Mouse (Mus musculus): Measurements from ENCODE around the gene Rdh16f1. TPM values are rescaled to one million over a fixed set of nuclear protein-coding genes. Genes with fewer than 3 reads are reported as not detected.

The Rdh16f1 gene
- polyA plus RNA-seq, 1 experiment from 2014 or later = not detected

GRCm38 (mm10) chr10:127739661-127740161, 19.9 kb upstream of the Rdh16f1 start:
- peak overlapping the region; percentile 71 for H3K4me2 ChIP-seq (ENCODE audit: low read depth, low read length, severe bottlenecking)
- peak; percentile 79 for DNase-seq (ENCODE audit: low spot score)
- H3K27ac ChIP-seq (ENCODE audit: low read depth, low read length) = peak overlapping the region; percentile 58
- under 1% methylated on average over 53 of the region's 55 CpGs for WGBS
- peak overlapping the region; percentile 94 for H3K9ac ChIP-seq (ENCODE audit: low read length)
- peak overlapping the region; percentile 97 for H3K4me3 ChIP-seq (ENCODE audit: low read depth, low read length)
- H3K27me3 ChIP-seq (ENCODE audit: control insufficient read depth, insufficient read depth, low read length) = no peaks in the 10 kb centered on the region
- H3K4me1 ChIP-seq (replicated peaks; ENCODE audit: control insufficient read depth, insufficient read depth, low read length) = no peaks in the 10 kb centered on the region
- no peaks in the 10 kb centered on the region for H3K9me3 ChIP-seq (ENCODE audit: control insufficient read depth, low read length)
- no peak; the same call in none of the 2 replicates for ATAC-seq (replicated peaks; ENCODE audit: low FRiP score)
- H3K36me3 ChIP-seq (ENCODE audit: control insufficient read depth, insufficient read depth, low read length) = peaks cover 25% of the 10 kb centered on the region

GRCm38 (mm10) chr10:127744661-127745060, 14.9 kb upstream of the Rdh16f1 start:
- 66% methylated on average over 5 of the region's 5 CpGs for WGBS
- ATAC-seq (replicated peaks; ENCODE audit: low FRiP score) = 0 out of 2 replicates have a peak, but pooled peaks have one; percentile 16
- Histone ChIP-seq H3K4me3 (ENCODE audit: low read depth, low read length) (no peak overlapping the region), H3K36me3 (ENCODE audit: control insufficient read depth, insufficient read depth, low read length) (peaks cover 28% of the 10 kb centered on the region), H3K4me2 (ENCODE audit: low read depth, low read length, severe bottlenecking) (no peak overlapping the region), H3K27ac (ENCODE audit: low read depth, low read length) (no peak overlapping the region), H3K4me1 (replicated peaks; ENCODE audit: control insufficient read depth, insufficient read depth, low read length) (no peaks in the 10 kb centered on the region), H3K27me3 (ENCODE audit: control insufficient read depth, insufficient read depth, low read length) (no peaks in the 10 kb centered on the region), H3K9me3 (ENCODE audit: control insufficient read depth, low read length) (no peaks in the 10 kb centered on the region), H3K9ac (ENCODE audit: low read length) (no peak overlapping the region)
- peak; percentile 72 for DNase-seq (ENCODE audit: low spot score)

GRCm38 (mm10) chr10:127745886-127746285, 13.7 kb upstream of the Rdh16f1 start:
- Histone ChIP-seq H3K9ac (ENCODE audit: low read length) (no peak overlapping the region), H3K4me1 (replicated peaks; ENCODE audit: control insufficient read depth, insufficient read depth, low read length) (no peaks in the 10 kb centered on the region), H3K27ac (ENCODE audit: low read depth, low read length) (no peak overlapping the region), H3K36me3 (ENCODE audit: control insufficient read depth, insufficient read depth, low read length) (peaks cover 28% of the 10 kb centered on the region), H3K4me3 (ENCODE audit: low read depth, low read length) (no peak overlapping the region), H3K4me2 (ENCODE audit: low read depth, low read length, severe bottlenecking) (no peak overlapping the region), H3K27me3 (ENCODE audit: control insufficient read depth, insufficient read depth, low read length) (no peaks in the 10 kb centered on the region), H3K9me3 (ENCODE audit: control insufficient read depth, low read length) (no peaks in the 10 kb centered on the region)
- no peak for DNase-seq (ENCODE audit: low spot score)
- no peak for ATAC-seq (replicated peaks; ENCODE audit: low FRiP score)
- 89% methylated on average over 5 of the region's 5 CpGs for WGBS

- H3K9ac ChIP-seq (ENCODE audit: low read length) = no peak overlapping the region
- no peak for ATAC-seq (replicated peaks; ENCODE audit: low FRiP score)
- H3K9me3 ChIP-seq (ENCODE audit: control insufficient read depth, low read length) = no peaks in the 10 kb centered on the region
- H3K4me2 ChIP-seq (ENCODE audit: low read depth, low read length, severe bottlenecking) = no peak overlapping the region
- no peaks in the 10 kb centered on the region for H3K27me3 ChIP-seq (ENCODE audit: control insufficient read depth, insufficient read depth, low read length)
- WGBS = 90% methylated on average over 8 of the region's 8 CpGs
- no peak overlapping the region for H3K27ac ChIP-seq (ENCODE audit: low read depth, low read length)
- peaks cover 22% of the 10 kb centered on the region for H3K36me3 ChIP-seq (ENCODE audit: control insufficient read depth, insufficient read depth, low read length)
- no peaks in the 10 kb centered on the region for H3K4me1 ChIP-seq (replicated peaks; ENCODE audit: control insufficient read depth, insufficient read depth, low read length)
- DNase-seq (ENCODE audit: low spot score) = no peak
- H3K4me3 ChIP-seq (ENCODE audit: low read depth, low read length) = no peak overlapping the region
Measured at GRCm38 (mm10) chr10:127747254-127747653, 12.3 kb upstream of the Rdh16f1 start.

GRCm38 (mm10) chr10:127748847-127749612, 10.6 kb upstream of the Rdh16f1 start:
- DNase-seq (ENCODE audit: low spot score) (no peak), ATAC-seq (replicated peaks; ENCODE audit: low FRiP score) (no peak)
- 18% methylated on average over 8 of the region's 8 CpGs for WGBS
- no peak overlapping the region for H3K4me2 ChIP-seq (ENCODE audit: low read depth, low read length, severe bottlenecking)
- no peaks in the 10 kb centered on the region for H3K4me1 ChIP-seq (replicated peaks; ENCODE audit: control insufficient read depth, insufficient read depth, low read length)
- peaks cover 7% of the 10 kb centered on the region; the same call in 1 of the 2 replicates for H3K36me3 ChIP-seq (ENCODE audit: control insufficient read depth, insufficient read depth, low read length)
- no peaks in the 10 kb centered on the region for H3K27me3 ChIP-seq (ENCODE audit: control insufficient read depth, insufficient read depth, low read length)
- H3K9ac ChIP-seq (ENCODE audit: low read length) = no peak overlapping the region
- H3K4me3 ChIP-seq (ENCODE audit: low read depth, low read length) = no peak overlapping the region
- H3K9me3 ChIP-seq (ENCODE audit: control insufficient read depth, low read length) = no peaks in the 10 kb centered on the region
- H3K27ac ChIP-seq (ENCODE audit: low read depth, low read length) = no peak overlapping the region

GRCm38 (mm10) chr10:127750136-127750777, 9.3 kb upstream of the Rdh16f1 start:
- Histone ChIP-seq H3K4me1 (replicated peaks; ENCODE audit: control insufficient read depth, insufficient read depth, low read length) (no peaks in the 10 kb centered on the region), H3K4me3 (ENCODE audit: low read depth, low read length) (no peak overlapping the region), H3K36me3 (ENCODE audit: control insufficient read depth, insufficient read depth, low read length) (peaks cover 3% of the 10 kb centered on the region; the same call in 1 of the 2 replicates), H3K9me3 (ENCODE audit: control insufficient read depth, low read length) (no peaks in the 10 kb centered on the region), H3K4me2 (ENCODE audit: low read depth, low read length, severe bottlenecking) (peak overlapping the region; percentile 16; the same call in 1 of the 2 replicates), H3K27me3 (ENCODE audit: control insufficient read depth, insufficient read depth, low read length) (no peaks in the 10 kb centered on the region), H3K9ac (ENCODE audit: low read length) (no peak overlapping the region), H3K27ac (ENCODE audit: low read depth, low read length) (no peak overlapping the region)
- 58% methylated on average over 24 of the region's 24 CpGs for WGBS
- ATAC-seq (replicated peaks; ENCODE audit: low FRiP score) (no peak), DNase-seq (ENCODE audit: low spot score) (no peak)

GRCm38 (mm10) chr10:127751548-127751947, 8.0 kb upstream of the Rdh16f1 start, which contains the start of gene Gpr182:
TSS of gene Gpr182 (minus strand) at chr10:127751732.
- Histone ChIP-seq H3K27ac (ENCODE audit: low read depth, low read length) (no peak within 1 kb of the TSS), H3K4me1 (replicated peaks; ENCODE audit: control insufficient read depth, insufficient read depth, low read length) (no peaks in the 10 kb centered on the region), H3K4me2 (ENCODE audit: low read depth, low read length, severe bottlenecking) (no peak within 1 kb of the TSS), H3K27me3 (ENCODE audit: control insufficient read depth, insufficient read depth, low read length) (no peaks in the 10 kb centered on the region), H3K9ac (ENCODE audit: low read length) (no peak within 1 kb of the TSS), H3K4me3 (ENCODE audit: low read depth, low read length) (no peak within 1 kb of the TSS), H3K36me3 (ENCODE audit: control insufficient read depth, insufficient read depth, low read length) (no peaks in the 10 kb centered on the region; the same call in 1 of the 2 replicates), H3K9me3 (ENCODE audit: control insufficient read depth, low read length) (no peaks in the 10 kb centered on the region)
- 65% methylated on average over 8 of the region's 8 CpGs for WGBS
- ATAC-seq (replicated peaks; ENCODE audit: low FRiP score) (no peak), DNase-seq (ENCODE audit: low spot score) (no peak)

- Histone ChIP-seq H3K9me3 (ENCODE audit: control insufficient read depth, low read length) (no peaks in the 10 kb centered on the region), H3K36me3 (ENCODE audit: control insufficient read depth, insufficient read depth, low read length) (no peaks in the 10 kb centered on the region), H3K9ac (ENCODE audit: low read length) (no peak overlapping the region), H3K4me3 (ENCODE audit: low read depth, low read length) (no peak overlapping the region), H3K4me2 (ENCODE audit: low read depth, low read length, severe bottlenecking) (no peak overlapping the region), H3K4me1 (replicated peaks; ENCODE audit: control insufficient read depth, insufficient read depth, low read length) (no peaks in the 10 kb centered on the region), H3K27me3 (ENCODE audit: control insufficient read depth, insufficient read depth, low read length) (no peaks in the 10 kb centered on the region), H3K27ac (ENCODE audit: low read depth, low read length) (no peak overlapping the region)
- WGBS = 92% methylated on average over 6 of the region's 6 CpGs
- ATAC-seq (replicated peaks; ENCODE audit: low FRiP score) = no peak
- DNase-seq (ENCODE audit: low spot score) = no peak
Measured at GRCm38 (mm10) chr10:127754566-127755166, 4.9 kb upstream of the Rdh16f1 start.

All from forebrain, embryonic 11.5 days (tissue).